Mouse (Mus musculus) erythroid progenitor cell, adult 5-6 weeks (primary cell): ENCODE results near the gene Pld5. TPM values are rescaled to one million over a fixed set of nuclear protein-coding genes. Genes with fewer than 3 reads are reported as not detected.

Source experiments
- ATAC-seq: replicated peaks from 2 replicates; pipeline ENCODE4 v1.8.0; 2016; ENCODE audit warnings: moderate number of reproducible peaks, mild to moderate bottlenecking, moderate TSS enrichment, inconsistent platforms; ENCODE audit not compliant: poor library complexity, low FRiP score, severe bottlenecking
- total RNA-seq, 2 experiments: library from RNA; stranded (forward) in 1 of 2; stranded (reverse) in 1 of 2; fragments of 150-400 nt in 1 of 2; fragments of 186-747, 209-891 nt in 1 of 2; gene quantifications; 2 replicates each; pipeline versions ENCODE4 v1.2.3 to v1.2.4; 2015 to 2017; ENCODE audit warnings: low replicate concordance in 2 of 2

Gene Pld5
- total RNA-seq, 2 experiments from 2014 or later: not detected

DNA sequence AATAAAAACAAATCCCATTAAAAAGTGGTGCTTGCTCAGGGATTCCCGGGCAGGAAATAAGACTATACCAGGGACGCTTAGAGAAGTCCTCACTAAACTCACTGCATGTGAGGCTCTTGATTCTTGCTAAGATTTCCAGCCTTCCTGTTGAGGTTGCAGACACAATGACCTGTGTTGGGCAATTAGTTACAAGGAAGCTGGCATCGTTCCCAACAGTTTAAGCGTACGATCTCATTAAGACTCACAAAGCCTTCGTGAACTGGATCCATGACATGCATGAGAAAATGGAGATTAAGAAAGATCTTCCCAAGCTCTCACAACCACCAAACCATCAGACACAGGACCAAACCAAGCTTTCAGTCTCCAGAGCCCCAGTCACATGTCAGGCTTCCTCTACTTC is 91.1 kb downstream of the Pld5 start:
- no peak for ATAC-seq

DNA sequence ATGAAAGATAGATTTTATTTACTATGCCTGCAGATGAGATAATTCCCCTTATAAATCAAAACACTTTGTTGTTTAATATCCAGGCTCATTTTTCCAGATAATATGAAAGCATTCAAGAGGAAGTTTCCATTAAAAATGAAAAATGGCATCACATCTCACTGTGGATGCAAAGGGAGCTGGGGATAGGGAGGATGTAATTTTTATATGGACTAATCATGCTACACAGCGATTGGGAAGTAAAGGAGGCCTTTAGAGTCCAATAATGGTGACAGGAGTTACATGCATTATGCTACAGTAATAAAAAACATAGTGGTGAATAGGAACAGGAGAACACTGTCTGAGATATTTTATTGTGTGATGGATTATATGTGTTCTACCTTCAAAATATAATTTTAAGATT is 100.1 kb downstream of the Pld5 start:
- no peak for ATAC-seq

DNA sequence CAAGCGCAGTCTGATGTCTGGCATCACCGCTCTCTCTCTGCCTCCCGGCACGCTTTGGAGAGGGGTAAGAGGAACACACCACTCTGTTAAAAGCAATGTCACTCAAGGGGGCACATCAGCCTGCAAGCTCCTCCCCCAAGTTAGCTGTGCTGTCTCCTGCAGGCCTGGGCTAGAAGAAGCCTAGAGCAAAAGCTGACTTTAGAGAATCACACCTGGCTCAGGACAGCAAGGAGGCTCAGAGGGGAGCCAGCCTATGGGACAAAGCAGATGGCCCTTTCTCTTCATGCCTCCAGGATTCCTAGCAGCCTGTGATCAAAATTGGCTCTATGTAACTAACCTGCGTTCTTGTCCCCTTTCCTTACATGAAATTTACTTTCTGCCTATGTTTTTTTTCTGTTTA is 107.3 kb downstream of the Pld5 start:
- no peak for ATAC-seq

DNA sequence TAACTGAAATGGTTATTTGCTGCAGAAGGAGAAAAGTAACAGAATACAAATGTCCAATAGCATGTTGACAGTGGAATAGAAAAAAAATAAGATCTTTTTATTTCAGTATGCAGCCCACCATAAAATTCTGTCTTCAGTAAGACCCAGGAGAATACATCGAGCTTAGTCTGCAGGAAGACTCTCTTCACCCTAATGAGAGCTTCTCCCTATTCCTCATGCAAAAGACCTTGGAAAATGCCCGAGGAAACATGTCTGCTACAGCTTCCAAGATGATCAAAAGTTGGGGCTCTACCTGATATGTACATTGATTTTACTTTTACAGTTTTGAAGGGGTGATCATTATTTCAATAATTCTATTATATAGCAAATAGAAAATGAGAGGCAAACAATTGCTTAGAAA is 108.0 kb downstream of the Pld5 start:
- ATAC-seq: no peak

DNA sequence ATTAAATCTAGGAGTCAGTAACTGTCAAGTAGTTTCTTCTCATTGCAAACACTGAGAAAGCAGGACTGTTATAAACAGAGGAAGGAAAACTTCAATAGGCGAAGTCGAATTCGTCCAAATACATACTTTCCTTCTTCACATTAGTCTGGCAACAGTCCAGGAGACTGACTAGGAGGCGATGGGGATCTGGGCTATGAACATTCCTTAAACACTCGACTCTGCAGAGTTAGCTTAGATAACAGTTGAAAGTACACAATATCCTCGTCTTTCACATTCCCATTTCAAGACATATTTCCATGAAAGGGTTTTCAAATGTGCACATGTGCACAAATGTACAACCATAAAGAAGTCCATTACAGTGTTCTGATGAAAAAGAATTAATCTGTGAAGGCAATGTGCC is 129.8 kb downstream of the Pld5 start:
- no peak for ATAC-seq

DNA sequence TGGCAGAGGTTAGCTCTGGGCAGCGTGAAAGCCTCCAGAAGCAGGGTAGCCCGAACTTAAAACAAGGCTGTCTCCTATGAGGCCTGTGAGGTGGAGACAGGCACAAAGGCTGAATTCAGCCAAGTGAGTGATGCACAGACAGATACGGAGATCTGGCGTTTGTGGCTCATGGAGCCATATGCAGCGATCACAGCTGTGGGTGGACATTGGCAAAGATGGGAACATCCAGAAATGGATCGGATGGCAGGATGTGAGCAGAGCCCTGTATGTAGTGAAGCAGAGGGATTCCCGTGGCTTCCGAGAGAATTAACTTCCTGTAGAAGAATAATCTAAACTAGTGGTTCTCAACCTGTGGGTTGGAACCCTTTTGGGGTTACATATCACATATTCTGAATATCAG is 140.7 kb downstream of the Pld5 start:
- no peak for ATAC-seq

DNA sequence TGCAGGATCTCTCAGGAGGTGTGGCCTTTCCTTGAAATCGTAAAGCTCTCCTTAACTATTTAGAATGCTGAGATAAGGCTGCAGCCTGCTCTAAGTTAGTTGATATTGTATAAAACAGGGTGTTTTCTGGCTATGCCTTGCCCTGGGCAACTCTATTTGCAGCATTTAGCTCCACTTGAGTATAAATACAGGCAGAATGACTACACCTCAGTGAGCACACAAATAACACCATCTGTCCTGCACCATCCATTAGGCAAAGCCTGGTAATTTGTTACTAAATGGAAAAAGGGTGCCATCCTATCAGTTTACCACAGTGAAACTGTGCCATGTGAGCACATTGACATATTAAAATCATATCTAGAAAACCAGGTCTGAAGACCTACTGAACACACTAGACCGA is 149.3 kb downstream of the Pld5 start:
- no peak for ATAC-seq

DNA sequence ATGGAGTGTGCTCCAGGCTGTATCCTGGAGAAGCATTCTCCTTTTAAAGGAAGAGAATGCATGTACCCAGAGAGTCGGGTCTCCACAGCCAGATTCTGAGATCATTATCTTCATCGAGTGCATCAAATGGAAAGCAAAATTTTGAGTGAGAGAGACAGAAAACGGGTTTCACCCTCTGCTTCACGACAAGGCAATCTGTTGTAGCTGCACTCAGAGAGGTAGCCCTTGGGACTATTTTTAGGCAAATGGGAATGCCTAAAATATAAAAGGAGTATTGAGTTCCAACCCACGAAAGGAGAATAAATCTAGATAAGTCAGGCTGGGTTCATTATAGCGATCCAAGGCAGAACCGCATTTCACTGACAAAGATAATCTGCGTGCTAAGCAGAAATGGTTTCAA is 150.7 kb downstream of the Pld5 start:
- no peak for ATAC-seq

DNA sequence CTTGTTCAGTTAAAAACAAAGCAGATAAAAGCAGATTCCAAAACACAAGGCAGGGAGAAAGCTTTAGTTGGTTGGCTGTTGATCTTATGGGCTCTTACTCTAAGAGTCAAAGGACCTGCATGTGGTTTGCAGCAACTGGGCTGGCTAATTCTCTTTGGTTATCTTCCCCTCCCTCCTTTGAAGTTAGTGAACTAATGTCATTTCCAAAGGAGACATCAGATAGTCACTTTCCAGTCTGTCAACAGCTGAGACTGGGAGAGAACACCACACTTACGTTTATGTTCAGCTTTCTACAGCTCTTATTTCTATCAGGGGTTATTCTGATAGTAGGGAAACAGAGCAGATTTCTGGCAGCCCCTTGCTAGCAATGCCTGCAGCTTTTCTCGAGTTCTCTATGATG is 151.3 kb downstream of the Pld5 start:
- ATAC-seq: no peak

DNA sequence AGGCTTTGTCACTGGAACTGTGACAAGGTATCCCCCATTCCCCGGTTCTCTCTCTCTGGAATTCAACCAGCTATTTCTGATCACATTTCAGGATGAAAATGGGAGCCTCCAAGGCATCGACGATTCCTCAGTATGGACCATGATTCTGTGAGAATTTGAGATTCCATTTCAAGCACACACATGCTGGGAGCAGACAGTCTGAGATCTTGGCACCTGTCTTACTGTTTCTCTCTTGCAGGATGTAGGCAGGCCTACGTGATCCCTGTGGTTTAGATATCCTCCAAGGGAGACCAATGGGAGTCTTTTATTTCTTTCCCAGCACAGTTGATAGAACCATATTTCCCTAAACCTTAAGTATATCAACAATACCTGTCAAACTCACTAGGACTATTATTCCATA is 159.5 kb downstream of the Pld5 start:
- ATAC-seq: no peak

DNA sequence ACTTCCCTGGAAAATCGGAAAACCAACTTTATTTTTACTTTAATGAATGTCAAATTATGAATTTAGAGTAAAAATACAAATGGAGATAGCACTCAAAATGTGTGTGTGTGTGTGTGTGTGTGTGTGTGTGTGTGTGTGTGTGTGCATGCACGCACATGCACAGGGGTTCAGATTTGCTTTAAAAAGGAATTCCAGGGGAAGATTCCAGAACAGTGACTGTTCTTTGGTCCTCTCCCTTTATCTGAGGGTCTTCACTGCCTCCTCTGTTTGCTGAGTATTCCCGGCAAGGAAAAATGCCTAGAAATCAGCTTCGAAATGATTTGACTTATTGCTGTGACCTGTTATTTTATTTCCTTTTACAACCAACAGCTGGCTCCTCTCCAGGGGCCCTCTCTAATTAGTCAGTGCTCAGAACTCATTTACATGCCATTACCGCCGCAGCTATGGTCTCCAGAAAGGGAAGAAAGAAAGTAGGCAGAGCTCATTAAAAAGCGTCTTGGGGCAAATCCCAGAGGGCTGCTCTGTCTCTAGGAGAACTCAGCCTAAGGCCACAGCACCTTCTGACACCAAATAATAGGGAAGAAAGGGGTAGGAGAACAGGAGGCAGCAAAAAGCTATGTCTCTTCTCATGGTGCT is 176.3 kb downstream of the Pld5 start:
- no peak for ATAC-seq

DNA sequence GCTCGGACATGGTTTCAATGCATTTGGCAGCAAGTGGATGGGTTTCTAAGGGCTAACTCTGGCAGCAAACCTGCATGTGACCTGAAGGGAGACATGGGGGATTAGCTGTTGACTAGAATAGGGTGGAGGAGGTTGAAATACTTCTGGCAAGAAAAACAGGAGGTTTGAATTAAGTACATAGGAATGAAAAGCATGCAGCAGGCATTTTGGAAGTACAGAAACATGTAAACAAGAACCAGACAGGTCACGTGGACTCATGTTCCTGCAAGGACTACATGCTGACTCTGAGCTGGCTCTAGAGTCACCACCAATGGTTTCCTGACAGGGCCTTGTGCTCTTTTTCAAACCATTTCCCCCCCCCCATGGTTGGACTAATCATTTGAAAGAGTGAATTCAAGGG is 183.0 kb downstream of the Pld5 start:
- ATAC-seq: no peak

DNA sequence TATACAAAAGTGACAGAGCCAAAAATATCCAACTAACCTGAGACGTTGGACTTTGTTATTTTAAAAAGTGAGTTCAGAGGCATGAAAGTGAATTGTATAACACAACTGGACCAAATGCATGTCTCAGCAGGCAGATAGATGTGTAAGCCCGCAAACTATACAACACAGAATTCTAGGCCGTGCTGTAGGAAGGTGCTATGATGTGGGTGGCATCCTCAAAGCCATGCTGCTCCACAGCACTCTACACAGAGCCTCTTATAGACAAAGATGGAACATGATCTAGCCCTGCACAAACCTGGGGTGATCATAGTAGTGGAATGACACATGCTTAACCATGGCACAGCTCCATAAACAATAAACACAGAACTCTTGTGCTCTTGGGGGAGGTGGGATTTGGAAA is 185.7 kb downstream of the Pld5 start:
- no peak for ATAC-seq

DNA sequence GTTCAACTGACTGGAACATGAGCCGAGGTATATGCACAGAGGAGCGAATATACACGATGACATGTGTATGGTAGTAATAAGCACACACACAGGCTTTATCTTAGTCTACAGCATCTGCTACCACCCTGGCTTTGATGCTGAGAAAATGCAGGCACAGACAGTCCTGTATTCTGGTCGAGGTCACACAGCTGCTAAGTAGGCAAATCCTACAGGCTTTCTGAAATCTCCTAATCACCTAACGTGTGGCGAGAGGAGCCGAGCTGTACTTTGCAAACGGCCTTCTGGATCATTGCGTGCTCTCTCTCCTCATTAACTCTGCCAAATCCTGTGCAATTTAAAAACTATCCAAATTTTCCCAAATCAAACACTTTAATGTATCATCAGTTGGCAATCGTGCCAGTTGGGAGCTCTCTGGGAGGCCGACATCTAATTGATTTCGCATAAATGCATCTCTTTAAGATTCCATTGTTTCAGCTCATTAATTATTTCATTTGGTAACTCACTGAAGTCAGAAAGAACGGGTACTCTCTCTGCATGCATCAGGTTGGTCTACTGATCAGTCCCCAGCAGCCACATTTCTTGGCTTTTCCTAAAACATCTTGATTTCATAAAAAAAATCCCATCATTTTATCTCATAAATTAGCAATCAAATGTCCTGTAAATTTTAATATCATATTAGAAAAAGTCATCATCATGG is 189.0 kb downstream of the Pld5 start:
- ATAC-seq: no peak

DNA sequence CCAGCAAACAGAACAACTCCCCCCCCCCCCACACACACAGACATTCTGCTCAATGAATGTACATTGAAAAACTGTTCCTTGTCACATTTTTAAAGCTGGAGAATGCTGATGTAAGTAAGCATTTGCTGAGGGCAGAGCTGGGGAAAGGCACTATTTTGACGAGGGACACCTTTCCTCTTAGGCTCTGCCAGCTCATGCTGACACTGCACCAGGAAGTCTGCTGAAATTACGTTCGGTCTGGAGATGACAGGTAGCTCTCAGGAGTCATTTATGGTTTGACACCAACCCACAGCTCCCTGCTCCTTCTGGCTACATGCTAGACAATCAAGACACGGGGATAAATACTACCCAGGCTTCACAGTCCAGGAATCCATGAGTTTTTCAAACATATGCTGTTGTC is 192.8 kb downstream of the Pld5 start:
- ATAC-seq: no peak

DNA sequence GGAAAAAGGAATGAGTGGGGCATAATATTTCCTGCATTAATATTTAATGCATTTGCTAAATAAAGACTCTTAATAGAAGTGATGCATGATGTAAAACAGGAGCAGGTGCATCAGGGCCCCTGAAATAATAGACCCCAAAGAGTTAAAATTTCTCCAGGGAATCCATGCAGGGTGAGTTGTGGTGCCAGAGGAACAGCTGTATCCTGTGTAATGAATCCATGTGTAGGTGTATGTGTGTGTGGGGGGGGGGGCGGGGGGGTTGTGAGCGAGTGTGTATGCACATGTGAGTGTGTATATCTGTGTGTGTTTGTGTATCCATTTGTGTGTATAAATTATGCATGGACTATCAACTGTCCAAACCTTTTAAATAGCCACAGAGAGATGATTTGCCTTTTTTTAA is 194.1 kb downstream of the Pld5 start:
- no peak for ATAC-seq

DNA sequence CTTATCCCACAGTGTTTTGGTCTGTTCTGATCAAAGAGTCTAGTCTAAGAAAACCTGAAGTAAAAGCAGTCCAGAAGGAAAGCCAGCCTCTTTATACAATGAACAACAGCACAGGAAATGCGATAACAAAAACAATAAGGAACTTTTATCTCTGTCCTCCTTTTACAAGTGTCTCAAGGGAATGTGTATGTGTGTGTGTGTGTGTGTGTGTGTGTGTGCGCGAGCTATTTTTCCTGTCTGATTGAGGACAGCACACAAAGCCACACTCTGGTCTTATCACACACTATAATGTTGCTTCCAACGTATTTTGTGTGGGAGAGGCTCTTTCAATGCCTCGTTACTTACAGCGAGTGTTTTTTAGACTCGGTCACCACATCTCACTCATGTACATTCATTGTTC is 196.7 kb downstream of the Pld5 start:
- no peak for ATAC-seq

DNA sequence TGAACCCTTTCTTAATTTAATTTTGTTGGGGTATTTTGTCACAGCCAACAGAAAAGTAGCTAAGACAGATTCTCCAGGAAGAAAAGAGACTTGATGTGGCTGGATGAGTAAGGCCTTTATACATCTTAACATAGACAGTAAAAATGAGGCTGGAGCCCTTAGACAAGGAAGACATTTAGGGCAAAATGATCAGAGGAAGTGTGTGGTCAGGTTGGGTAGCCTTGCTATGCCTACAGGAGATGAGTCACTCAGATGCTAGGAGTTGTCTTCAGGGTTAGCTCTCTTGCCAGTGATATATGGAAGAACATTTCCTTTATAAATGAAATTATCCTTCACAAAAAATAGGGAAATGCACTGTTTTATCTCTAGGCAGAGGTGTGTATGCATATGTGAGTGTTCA is 198.3 kb downstream of the Pld5 start:
- ATAC-seq: no peak

DNA sequence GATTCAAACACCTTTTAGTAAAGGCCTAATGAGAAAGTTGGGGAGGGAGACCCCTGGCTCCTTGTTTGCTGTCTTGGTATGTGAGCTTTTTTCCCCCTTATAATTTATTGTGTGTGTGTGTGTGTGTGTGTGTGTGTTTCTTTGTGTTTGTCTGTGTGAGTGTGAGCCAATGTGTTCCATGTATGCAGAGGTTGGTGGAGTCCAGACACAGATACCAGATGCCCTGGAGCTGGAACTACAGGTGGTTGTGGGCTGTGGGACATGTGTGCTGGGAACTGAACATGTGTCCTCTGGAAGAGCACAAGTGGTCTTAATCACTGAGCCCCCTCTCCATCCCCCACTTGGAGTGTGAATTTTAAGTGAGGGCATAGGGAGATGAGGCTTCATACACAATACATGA is 199.3 kb downstream of the Pld5 start:
- no peak for ATAC-seq

DNA sequence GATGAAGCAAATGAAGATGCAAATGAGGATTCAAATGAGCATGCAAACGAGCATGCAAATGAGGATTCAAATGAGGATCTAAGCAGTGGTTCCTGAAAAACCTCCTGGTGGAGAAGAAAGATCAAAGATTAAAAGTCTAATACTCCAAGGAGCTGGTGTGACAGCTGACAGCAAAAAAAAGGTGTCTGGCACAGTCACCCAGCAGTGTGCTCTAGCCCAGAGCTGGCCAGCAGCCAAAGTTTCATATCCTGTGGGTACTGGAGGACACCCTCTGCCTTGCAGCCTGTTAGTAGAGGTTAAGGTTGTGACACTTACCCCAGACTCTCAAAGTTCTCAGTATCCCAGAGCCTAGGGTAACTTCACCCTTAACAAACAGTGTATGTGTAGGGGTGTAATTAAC is 199.7 kb downstream of the Pld5 start:
- no peak for ATAC-seq

DNA sequence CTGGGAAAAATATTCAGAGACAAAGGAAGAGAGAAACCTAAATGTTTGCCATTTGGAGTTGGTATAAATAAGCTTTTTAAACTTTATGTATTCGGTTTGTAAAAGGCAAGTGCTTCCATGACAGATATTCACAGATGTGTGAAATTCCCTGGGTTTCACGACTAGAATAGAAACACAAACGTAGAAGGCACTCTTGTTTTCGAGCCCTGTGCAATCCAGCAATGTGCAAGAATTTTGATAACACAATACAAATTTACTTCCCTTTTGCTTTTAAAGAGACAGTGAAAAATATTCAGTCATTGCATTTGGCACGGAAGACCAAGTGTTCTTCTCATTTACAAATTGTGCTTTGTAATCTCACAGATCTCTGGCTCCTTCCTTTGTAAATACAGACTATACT is 200.6 kb downstream of the Pld5 start:
- ATAC-seq: no peak

DNA sequence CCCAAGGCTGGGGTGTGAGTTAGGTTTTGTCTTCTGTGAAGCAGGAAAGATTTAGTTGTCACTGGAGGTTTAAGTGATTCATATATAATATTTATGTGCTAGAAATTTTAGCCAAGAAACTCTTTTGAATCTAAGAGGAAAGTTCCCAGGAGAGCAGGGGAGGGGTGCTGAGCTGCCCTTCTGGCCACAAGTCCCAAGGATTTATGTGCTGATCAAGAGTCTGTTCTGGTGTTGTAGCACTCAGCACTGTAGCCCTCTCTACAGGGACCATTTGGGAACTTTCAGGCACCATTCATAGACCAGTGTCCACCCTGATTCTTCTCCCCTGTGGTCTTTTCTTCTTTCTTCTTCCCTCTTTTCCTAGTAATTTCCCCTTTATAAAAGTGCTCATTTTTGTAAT is 209.8 kb downstream of the Pld5 start:
- ATAC-seq: no peak
